Mouse (Mus musculus) left cerebral cortex, postnatal 25 days (tissue): Measurements from ENCODE around the gene Lep. TPM values are rescaled to one million over a fixed set of nuclear protein-coding genes. Genes with fewer than 3 reads are reported as not detected.

Source experiments
- DNase-seq, 2 experiments: peaks; one replicate each; pipeline ENCODE4 v3.0.0; 2022; ENCODE audit warnings: low spot score in 2 of 2, mixed read lengths in 1 of 2
- intact Hi-C: fragments of 180-260 bp; cut with DNase I; formaldehyde crosslinking; loops from one replicate; pipeline ENCODE4 v1.15.1; 2025
- total RNA-seq, 2 experiments: library from RNA; stranded (reverse); gene quantifications; 2 replicates each; pipeline ENCODE4 v1.2.3; 2021

Lep gene
- total RNA-seq, 2 experiments from 2014 or later, result not detected

DNA sequence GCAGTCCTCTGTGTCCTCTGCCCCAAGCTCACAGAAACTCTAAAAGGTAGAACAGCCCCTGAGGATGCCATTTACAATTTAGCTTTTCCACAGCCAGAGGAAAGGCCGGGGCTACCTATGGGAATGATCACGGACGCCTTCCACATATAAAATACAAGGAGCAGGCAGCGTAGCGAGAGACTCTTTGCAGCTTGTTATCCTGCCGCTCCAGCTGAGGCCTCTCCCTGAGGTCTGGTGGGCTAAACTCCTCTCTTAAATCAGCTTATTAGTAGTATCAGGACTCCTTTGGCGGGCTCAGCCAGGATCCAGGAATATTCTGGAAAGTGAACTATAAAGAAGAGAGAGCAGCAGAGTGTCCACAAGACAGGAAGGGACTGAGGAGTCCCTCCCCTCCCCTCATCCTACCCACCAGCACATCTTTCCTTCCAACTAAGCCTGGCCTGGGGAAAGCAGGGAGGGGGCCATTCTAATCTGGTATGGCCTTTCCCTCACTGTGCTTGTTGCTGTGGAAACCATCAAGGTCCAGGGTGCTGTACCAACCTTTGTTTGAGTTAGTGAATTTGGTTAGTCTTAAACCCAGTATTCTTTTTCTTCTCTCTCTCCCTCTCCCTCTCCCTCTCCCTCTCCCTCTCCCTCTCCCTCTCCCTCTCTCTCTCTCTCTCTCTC lies 25.9 kb upstream of the Lep start:
- no peak for DNase-seq
- intact Hi-C loops, result no loop called here

- intact Hi-C loops, result loop anchor here (5.0 kb wide), 1 partner anchor 106 kb away; no protein-coding TSS in a partner anchor
- DNase-seq, result peak; percentile 32 to 67
These were observed 23.3 kb upstream of the Lep start for GRCm38 (mm10) chr6:29036698-29037097.

DNA sequence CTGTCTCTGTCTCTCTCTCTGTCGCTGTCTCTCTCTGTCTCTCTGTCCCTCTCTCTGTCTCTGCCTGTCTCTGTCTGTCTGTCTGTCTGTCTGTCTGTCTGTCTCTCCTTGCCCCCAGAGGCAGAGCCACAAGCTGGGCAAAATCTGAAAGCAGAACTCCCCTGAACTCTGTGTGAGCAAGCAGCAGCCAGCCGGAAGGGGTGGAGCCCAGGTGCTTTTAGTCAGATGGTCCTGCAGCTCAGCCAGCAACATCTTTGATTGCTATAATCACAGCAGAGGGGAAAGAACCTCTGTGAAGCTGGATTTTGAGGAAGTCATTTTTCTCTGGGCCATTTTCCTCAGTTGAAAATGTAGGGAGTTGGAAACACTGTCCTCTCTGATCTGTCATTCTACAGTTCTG lies 19.8 kb upstream of the Lep start:
- DNase-seq, result no peak
- intact Hi-C loops, result no loop called here

DNA sequence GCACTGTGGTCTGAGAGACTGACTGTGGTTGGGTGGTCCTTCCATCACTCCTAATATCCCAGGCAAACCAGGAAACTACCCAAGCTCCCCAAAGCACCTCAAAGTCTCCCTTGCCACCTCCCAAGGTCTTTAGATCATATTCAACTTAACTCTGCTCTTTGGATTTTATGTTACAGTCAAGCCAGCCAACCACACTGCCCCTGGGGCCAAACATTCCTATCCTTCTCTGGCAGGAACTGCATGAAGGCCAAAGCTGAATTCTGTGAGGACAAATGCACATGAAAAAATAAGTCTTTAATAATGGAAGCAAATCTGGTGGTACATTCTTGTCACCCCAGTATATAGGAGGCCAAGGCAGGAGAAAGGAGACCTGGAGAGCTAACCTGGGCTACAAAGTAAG lies 16.0 kb upstream of the Lep start:
- DNase-seq, result no peak
- intact Hi-C loops, result no loop called here

GRCm38 (mm10) chr6:29049926-29050325 lies 10.1 kb upstream of the Lep start:
- intact Hi-C loops, result no loop called here
- DNase-seq, result no peak

GRCm38 (mm10) chr6:29052188-29052587 lies 7.8 kb upstream of the Lep start:
- intact Hi-C loops, result no loop called here
- DNase-seq, result no peak

DNA sequence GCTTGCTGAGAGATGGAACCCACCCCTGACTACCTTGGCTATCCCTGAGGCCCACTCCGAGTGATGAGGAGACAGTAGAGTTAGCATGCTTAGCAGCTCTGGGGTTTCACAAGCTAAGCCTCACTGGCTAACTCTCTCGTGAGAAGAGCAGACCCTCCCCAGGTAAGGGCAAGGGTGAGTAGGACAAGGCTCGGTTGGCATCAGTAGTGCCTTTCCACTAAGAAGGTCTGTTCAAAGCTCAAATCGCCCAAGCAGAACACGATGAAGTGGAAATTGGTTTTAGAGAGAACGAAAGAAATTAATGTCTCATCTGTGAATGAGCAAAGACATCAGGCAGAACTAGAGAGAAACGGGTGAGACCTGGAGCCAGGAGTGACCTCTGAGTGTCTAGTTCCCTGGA lies 6.8 kb upstream of the Lep start:
- intact Hi-C loops, result no loop called here
- DNase-seq, result no peak

DNA sequence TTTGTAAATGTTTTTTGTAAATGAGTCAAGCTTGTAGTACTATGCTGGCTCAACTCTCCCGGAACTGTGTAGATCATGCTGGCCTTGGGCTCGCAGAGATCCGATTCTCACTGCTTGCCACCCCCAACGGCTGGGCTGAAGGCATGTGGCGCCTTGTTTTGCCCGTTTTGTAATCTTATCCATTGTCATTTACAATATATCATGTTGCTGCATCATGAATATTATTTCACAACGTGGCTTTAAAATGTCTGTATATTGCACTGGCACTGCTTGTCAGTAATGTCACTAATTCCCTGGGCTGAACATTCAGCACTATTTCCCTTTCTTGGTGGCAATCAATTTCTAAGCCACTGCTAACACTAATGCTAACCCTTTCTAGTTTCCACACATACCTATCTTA lies 3.6 kb upstream of the Lep start:
- intact Hi-C loops, result no loop called here

DNA sequence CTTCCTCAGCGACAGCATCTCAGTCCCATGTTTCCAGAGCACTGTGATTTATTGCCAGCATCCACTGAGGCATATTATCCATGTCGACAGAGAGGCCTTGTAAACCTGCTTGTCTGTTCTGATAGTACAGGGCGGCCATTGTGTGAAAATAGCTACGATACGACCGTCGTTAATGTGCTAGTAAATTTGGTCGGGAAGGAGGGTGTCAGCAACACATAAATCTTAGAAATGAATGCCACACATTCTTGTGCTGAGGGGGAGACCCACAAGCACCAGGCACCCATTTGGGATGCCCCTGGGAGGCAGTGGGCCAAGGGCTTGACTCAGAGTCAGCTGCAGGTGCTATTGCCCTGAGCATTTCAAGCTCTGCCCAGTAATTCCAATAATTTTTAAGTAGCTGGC lies 6.4 kb downstream of the Lep start:
- intact Hi-C loops, result no loop called here
- DNase-seq, result no peak

More for the DNA sequence above, 3.6 kb upstream of the Lep start:
- no peak for DNase-seq

DNA sequence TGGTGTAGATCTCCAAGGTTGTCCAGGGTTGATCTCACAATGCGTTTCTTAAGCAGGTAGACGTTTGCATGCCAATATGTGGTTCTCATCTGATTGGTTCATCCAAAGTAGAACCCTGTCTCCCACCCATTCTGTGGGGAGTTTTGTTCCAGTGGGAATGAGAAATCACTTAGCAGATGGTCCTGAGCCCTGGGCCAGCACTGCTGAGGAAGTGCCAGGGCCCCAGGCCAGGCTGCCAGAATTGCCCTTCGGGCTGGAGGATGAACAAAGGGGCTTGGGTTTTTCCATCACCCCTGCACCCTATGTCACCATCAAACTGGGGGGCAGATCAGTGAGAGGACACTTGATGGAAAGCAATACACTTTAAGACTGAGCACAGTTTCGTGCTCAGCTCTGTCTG lies 12.2 kb downstream of the Lep start:
- intact Hi-C loops, result no loop called here
- no peak for DNase-seq

GRCm38 (mm10) chr6:29073462-29074132 lies 13.6 kb downstream of the Lep start:
- DNase-seq, result no peak
- intact Hi-C loops, result no loop called here

GRCm38 (mm10) chr6:29074133-29074469 lies 14.1 kb downstream of the Lep start:
- DNase-seq, result no peak
- intact Hi-C loops, result no loop called here

DNA sequence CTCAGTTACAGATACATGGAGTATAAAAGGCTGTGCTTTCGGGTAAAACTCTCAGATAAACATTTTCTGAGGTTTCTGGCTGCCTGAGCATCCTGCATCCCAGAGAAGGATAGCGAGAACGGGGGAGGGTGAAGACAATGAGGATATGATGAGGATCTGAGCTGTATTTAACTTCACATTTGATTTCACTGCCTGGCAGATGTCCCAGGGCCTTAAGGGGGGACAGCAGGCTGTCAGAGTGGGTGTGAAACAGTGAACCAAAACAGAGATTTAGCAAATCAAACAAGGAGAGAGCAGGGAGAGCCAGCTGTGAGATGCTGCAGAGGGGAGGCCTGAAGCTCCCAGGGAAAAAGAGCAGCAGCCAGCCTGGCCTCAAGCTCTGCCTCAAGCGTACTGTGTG lies 19.3 kb downstream of the Lep start:
- peak; percentile 66 to 86 for DNase-seq
- intact Hi-C loops, result no loop called here

- intact Hi-C loops, result no loop called here
- DNase-seq, result no peak
These were observed 21.9 kb downstream of the Lep start for GRCm38 (mm10) chr6:29081826-29082363.

DNA sequence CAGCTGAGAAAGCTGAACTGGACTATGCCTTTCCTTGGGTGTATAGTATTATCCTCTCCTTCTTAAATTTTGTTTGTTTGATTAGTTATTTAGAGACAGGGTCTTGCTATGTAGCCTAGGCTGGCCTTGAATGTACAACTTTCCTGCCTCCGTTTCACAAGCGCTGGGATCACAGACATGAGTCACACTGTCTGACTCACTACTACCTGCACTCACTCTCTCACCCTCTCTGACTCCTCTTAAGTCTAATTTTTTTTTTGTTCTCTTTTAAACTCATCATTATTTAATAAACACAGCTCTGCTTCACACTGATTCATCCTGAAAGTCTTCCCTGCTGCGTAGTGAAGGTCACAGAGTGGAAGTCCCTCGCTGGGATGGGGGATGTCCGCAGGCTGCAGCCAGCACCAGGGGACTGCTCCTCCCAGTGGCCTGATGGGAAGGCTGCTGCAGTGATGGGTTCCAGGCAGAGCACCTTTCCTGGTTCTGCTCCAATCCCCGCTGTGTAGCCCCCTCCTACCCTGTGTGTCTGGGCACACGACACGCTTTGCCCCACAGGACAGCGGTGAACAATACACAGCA lies 22.8 kb downstream of the Lep start:
- DNase-seq, result no peak
- intact Hi-C loops, result no loop called here

DNA sequence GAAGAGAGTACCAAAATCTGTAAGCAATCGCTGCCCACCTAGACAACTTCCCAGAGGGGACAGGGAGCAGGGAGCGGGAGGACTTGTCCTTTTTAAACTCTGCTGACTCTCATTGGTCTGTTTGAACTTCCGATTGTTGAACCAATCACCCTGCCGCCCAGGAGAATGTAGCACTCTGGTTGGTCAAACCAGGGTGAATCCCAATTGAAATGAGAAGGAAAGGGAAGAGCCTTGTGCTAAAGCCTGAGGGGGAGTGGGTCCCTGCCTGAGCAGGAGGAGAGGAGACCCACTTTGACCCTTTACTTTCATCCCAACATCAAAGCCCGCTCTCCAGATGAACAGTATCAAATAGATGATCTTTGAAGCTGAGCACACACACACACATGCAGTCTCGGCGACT lies 24.4 kb downstream of the Lep start:
- no peak for DNase-seq
- intact Hi-C loops, result no loop called here

DNA sequence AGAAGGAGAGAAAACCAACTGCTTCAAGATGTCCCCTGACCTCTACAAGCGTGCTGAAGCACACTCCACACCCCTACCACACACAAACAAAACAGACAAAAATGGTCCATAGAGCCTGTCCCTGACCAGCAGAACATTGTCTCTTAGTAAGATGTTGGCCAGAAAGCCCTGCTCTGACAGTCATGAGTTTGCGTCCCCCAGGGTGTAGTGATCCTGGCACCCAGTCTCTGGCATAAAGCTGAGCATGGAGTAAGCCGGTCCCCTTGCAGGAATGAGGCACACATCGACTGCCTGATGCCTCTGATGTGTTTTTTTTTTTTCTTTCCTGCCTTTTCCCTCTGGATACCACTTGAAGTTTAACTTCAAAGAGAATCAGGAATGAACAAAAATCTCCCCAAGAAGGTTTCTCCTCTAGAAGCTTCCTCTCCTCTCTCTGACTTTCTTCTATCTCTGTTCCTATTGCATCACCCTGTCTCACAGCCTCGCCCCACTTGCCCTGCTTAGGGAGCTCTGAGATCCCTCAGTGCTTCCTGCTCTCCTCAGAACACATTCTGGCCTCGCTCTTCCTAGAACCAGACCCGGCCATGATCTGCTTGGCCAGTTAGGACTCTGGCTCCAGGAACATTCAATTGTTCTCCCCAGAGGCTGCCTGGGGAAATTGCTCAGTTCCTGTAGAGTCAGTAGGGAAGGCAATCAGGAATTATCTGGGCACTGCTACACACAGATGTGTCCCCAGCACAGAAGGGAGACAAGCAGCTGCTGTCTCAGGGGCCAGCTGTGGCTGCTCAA lies 28.1 kb downstream of the Lep start:
- DNase-seq, result no peak
- intact Hi-C loops, result no loop called here

DNA sequence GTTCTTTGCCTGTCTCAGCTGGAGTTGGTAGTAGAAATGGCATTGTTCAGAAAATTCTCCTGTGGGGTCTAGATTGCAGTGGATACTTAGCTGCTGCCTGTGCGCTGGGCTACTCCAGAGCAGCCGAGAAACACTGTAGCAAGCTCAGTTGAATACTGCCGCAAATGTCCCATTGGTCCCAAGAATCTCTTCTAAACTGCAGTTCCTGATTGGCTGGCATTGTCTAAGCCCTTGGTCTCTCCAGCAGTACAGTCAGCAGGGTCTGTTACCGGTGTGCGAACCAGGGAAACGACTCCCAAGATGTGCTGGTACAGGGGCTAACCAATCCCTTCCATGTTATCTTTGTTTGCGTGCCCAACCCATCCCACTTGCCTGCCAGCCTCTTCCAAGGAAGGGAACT lies 32.2 kb downstream of the Lep start:
- intact Hi-C loops, result no loop called here
- DNase-seq, result no peak

GRCm38 (mm10) chr6:29092904-29093303 lies 32.9 kb downstream of the Lep start:
- intact Hi-C loops, result no loop called here

DNA sequence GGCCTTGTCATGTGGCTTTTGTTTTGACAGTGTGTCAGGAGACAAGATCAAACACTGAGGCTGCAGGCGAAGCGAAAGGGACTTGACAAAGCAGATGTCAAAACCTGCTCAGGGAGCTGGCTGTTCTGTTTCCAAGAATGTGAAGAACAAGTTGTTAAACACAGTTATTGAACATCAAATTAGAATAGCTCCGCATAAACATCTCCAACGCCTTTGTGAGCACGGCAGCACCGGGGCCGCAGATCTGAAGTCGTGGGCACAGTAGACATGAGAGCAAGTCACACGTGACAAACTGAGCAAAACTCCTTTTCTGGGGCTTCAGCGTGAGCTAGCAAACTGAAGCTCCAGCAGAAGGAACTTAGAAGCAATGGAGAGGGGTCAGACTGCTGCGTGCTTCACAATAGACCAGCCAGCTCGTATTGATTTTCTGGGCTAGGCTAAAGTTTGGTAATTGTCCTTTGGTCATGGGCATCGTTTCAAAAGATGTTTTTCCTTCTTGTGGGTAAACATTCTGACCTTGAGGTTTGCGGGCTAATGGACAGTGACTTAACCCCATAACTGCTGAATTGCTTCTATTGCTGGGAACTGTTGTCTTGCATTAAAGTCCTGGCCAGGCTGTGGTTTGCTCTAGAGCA lies 39.6 kb downstream of the Lep start:
- DNase-seq, result peak; percentile 56 to 71
- intact Hi-C loops, result no loop called here

More at GRCm38 (mm10) chr6:29092904-29093303, 32.9 kb downstream of the Lep start:
- DNase-seq, result peak in 1 of 2 experiments; percentile 19
